Mouse (Mus musculus) limb, embryonic 14.5 days (tissue): ENCODE data around the gene Rapgef3. TPM values are rescaled to one million over a fixed set of nuclear protein-coding genes. Genes with fewer than 3 reads are reported as not detected.

Experiments
- ATAC-seq: fragments of 200-750 bp; cut with Nextera tagmentation; 2 replicates; pipeline ENCODE4 v1.8.0; 2017; ENCODE audit warnings: low read depth, moderate number of reproducible peaks, moderate TSS enrichment; ENCODE audit not compliant: low FRiP score
- DNase-seq: peaks from one replicate; pipeline ENCODE4 v3.0.0-alpha.2; 2015; ENCODE audit warnings: low spot score
- H3K27ac ChIP-seq: fragments of 300-500 bp; sonication (generic); replicated peaks from 2 replicates; pipeline ENCODE4 v1.5.1; 2014; ENCODE audit warnings: low read depth, mild to moderate bottlenecking, low read length, moderate library complexity, mixed read lengths
- H3K27me3 ChIP-seq: fragments of 300-500 bp; sonication (generic); 2 replicates; pipeline ENCODE4 v1.6.1; 2014; ENCODE audit warnings: low read length, mixed read lengths; ENCODE audit not compliant: control insufficient read depth, insufficient read depth
- H3K36me3 ChIP-seq: fragments of 300-500 bp; sonication (generic); 2 replicates; pipeline ENCODE4 v1.6.1; 2014; ENCODE audit warnings: mild to moderate bottlenecking, low read length, moderate library complexity, mixed read lengths; ENCODE audit not compliant: control insufficient read depth, insufficient read depth
- H3K4me1 ChIP-seq: fragments of 300-500 bp; sonication (generic); 2 replicates; pipeline ENCODE4 v1.6.1; 2014; ENCODE audit warnings: antibody characterized with exemption, low read length, mixed read lengths; ENCODE audit not compliant: control insufficient read depth, insufficient read depth
- H3K4me2 ChIP-seq: fragments of 300-500 bp; sonication (generic); replicated peaks from 2 replicates; pipeline ENCODE4 v1.6.1; 2014; ENCODE audit warnings: low read depth, mild to moderate bottlenecking, low read length, moderate library complexity; ENCODE audit not compliant: severe bottlenecking
- H3K4me3 ChIP-seq: fragments of 300-500 bp; sonication (generic); replicated peaks from 2 replicates; pipeline ENCODE4 v1.5.1; 2014; ENCODE audit warnings: low read length
- H3K9ac ChIP-seq: fragments of 300-500 bp; sonication (generic); 2 replicates; pipeline ENCODE4 v1.6.1; 2014; ENCODE audit warnings: mild to moderate bottlenecking, low read depth, low read length, moderate library complexity; ENCODE audit not compliant: severe bottlenecking
- H3K9me3 ChIP-seq: fragments of 300-500 bp; sonication (generic); 2 replicates; pipeline ENCODE4 v1.6.1; 2016; ENCODE audit warnings: low read length; ENCODE audit not compliant: control insufficient read depth
- POLR2A ChIP-seq: fragments of 200-500 bp; IDR thresholded peaks from 2 replicates; pipeline ENCODE4 v1.8.0; 2012; ENCODE audit warnings: inconsistent platforms, mild to moderate bottlenecking, moderate library complexity, borderline replicate concordance; ENCODE audit not compliant: insufficient read depth, insufficient read length; ENCODE audit errors: extremely low read depth
- WGBS: fragments of 180-500 bp; shearing (Covaris S2); extraction: QIAGEN DNeasy Blood & Tissue Kit; methylation state at CpG from one replicate; pipeline ENCODE4 v1.1.7; 2014; 5-methylcytosine and 5-hydroxymethylcytosine counted together
- polyA plus RNA-seq, 2 experiments: library from polyadenylated mRNA; depleted of rRNA in 1 of 2; stranded (reverse) in 1 of 2; unstranded in 1 of 2; fragments of >200 nt; fragmentation: Nextera tagmentation in 1 of 2; extraction: Ambion mirVana in 1 of 2; gene quantifications; 2 replicates each; pipeline versions ENCODE4 v1.2.1 to v1.2.3; 2012 to 2014

Gene Rapgef3
- polyA plus RNA-seq, 2 experiments = 8.0 to 21.7 TPM

GRCm38 (mm10) chr15:97740283-97740732, 27.5 kb downstream of the Rapgef3 start:
- Histone ChIP-seq H3K36me3 (0 out of 2 replicates have a peak, but pooled peaks cover 1% of the 10 kb centered on the region), H3K27ac (no peak overlapping the region), H3K9me3 (no peaks in the 10 kb centered on the region), H3K4me3 (no peak overlapping the region), H3K9ac (no peak overlapping the region), H3K4me2 (no peak overlapping the region), H3K4me1 (peaks cover 7% of the 10 kb centered on the region; the same call in 1 of the 2 replicates), H3K27me3 (no peaks in the 10 kb centered on the region)
- DNase-seq = no peak
- no peak for ATAC-seq
- no peak for TF ChIP-seq POLR2A
- WGBS = 72% methylated on average over 9 of the region's 9 CpGs

- Histone ChIP-seq H3K4me2 (no peak overlapping the region), H3K27ac (no peak overlapping the region), H3K4me1 (no peaks in the 10 kb centered on the region), H3K9ac (no peak overlapping the region), H3K9me3 (no peaks in the 10 kb centered on the region), H3K4me3 (no peak overlapping the region), H3K36me3 (no peaks in the 10 kb centered on the region), H3K27me3 (no peaks in the 10 kb centered on the region)
- no peak for ATAC-seq
- TF ChIP-seq POLR2A = no peak
- WGBS = 92% methylated on average over 7 of the region's 7 CpGs
- DNase-seq = no peak
Measured at GRCm38 (mm10) chr15:97738923-97739322, 28.8 kb downstream of the Rapgef3 start.

- H3K27ac ChIP-seq = no peak overlapping the region
- H3K4me1 ChIP-seq = no peaks in the 10 kb centered on the region
- H3K9ac ChIP-seq = no peak overlapping the region
- TF ChIP-seq POLR2A = no peak
- no peaks in the 10 kb centered on the region for H3K36me3 ChIP-seq
- H3K4me3 ChIP-seq = no peak overlapping the region
- 93% methylated on average over 11 of the region's 11 CpGs for WGBS
- H3K27me3 ChIP-seq = no peaks in the 10 kb centered on the region
- H3K9me3 ChIP-seq = peaks cover 4% of the 10 kb centered on the region; the same call in 1 of the 2 replicates
- DNase-seq = no peak
- ATAC-seq = no peak
- H3K4me2 ChIP-seq = no peak overlapping the region
Measured at GRCm38 (mm10) chr15:97731988-97732387, 35.8 kb downstream of the Rapgef3 start.

GRCm38 (mm10) chr15:97731111-97731510, 36.7 kb downstream of the Rapgef3 start, which contains the start of gene Endou:
TSS of gene Endou (minus strand) at chr15:97731339.
- Histone ChIP-seq H3K27ac (no peak within 1 kb of the TSS), H3K4me2 (no peak within 1 kb of the TSS), H3K36me3 (no peaks in the 10 kb centered on the region), H3K9ac (no peak within 1 kb of the TSS), H3K9me3 (peaks cover 4% of the 10 kb centered on the region; the same call in 1 of the 2 replicates), H3K27me3 (no peaks in the 10 kb centered on the region), H3K4me3 (no peak within 1 kb of the TSS), H3K4me1 (no peaks in the 10 kb centered on the region)
- TF ChIP-seq POLR2A = no peak
- DNase-seq (no peak), ATAC-seq (no peak)
- 78% methylated on average over 8 of the region's 8 CpGs for WGBS

GRCm38 (mm10) chr15:97730365-97730764, 37.4 kb downstream of the Rapgef3 start:
- TF ChIP-seq POLR2A = no peak
- Histone ChIP-seq H3K9ac (no peak overlapping the region), H3K27me3 (no peaks in the 10 kb centered on the region), H3K27ac (no peak overlapping the region), H3K4me2 (no peak overlapping the region), H3K36me3 (no peaks in the 10 kb centered on the region), H3K9me3 (peaks cover 4% of the 10 kb centered on the region; the same call in 1 of the 2 replicates), H3K4me3 (no peak overlapping the region), H3K4me1 (no peaks in the 10 kb centered on the region)
- no peak for DNase-seq
- ATAC-seq = no peak
- WGBS = 49% methylated on average over 6 of the region's 6 CpGs
